Mouse (Mus musculus) lung, adult 18-20 months (tissue): ENCODE data around the gene Depp1.
"Not testable (repeated sequence)": the region's sequence is repeated elsewhere in the genome, so short reads cannot be mapped to it uniquely, and the experiment has no call there.

ENCODE experiments used
- DNase-seq, 2 experiments: peaks; one replicate each; pipeline ENCODE4 v3.0.0; 2022; ENCODE audit warnings: mixed read lengths in 2 of 2

Depp1 gene

GRCm38 (mm10) chr6:116650406-116650805 lies at the start of gene Depp1:
TSS of gene Depp1 (plus strand) at chr6:116650609.
- DNase-seq: peak; percentile 90 to 91

GRCm38 (mm10) chr6:116600969-116601368 lies 49.4 kb upstream of the Depp1 start:
- not testable (repeated sequence) for DNase-seq

GRCm38 (mm10) chr6:116607230-116607629 lies 43.2 kb upstream of the Depp1 start:
- no peak for DNase-seq

GRCm38 (mm10) chr6:116615719-116616118 lies 34.7 kb upstream of the Depp1 start:
- DNase-seq: no peak

- DNase-seq: no peak
Measured at GRCm38 (mm10) chr6:116618073-116618472, 32.3 kb upstream of the Depp1 start.

GRCm38 (mm10) chr6:116621318-116622023 lies 28.9 kb upstream of the Depp1 start:
- no peak for DNase-seq

- not testable (repeated sequence) for DNase-seq
Measured at GRCm38 (mm10) chr6:116626417-116626816, 24.0 kb upstream of the Depp1 start.

GRCm38 (mm10) chr6:116628095-116628494 lies 22.3 kb upstream of the Depp1 start:
- no peak for DNase-seq

- DNase-seq: peak; percentile 55 to 70
Measured at GRCm38 (mm10) chr6:116628539-116629171, 21.8 kb upstream of the Depp1 start, which contains the start of gene Zfp422. TSS of gene Zfp422 (minus strand) at chr6:116628999.

GRCm38 (mm10) chr6:116629766-116630165 lies 20.6 kb upstream of the Depp1 start:
- DNase-seq: no peak

- DNase-seq: peak; percentile 86 to 89
Measured at GRCm38 (mm10) chr6:116632129-116632528, 18.3 kb upstream of the Depp1 start.

GRCm38 (mm10) chr6:116633741-116634695 lies 16.4 kb upstream of the Depp1 start:
- no peak for DNase-seq

GRCm38 (mm10) chr6:116635251-116636180 lies 14.9 kb upstream of the Depp1 start:
- DNase-seq: peak; percentile 91 to 95

GRCm38 (mm10) chr6:116636581-116637235 lies 13.7 kb upstream of the Depp1 start:
- no peak for DNase-seq

GRCm38 (mm10) chr6:116637496-116637895 lies 12.9 kb upstream of the Depp1 start:
- DNase-seq: peak; percentile 44 to 62

- DNase-seq: no peak
Measured at GRCm38 (mm10) chr6:116638871-116639270, 11.5 kb upstream of the Depp1 start.

- peak; percentile 52 to 61 for DNase-seq
Measured at GRCm38 (mm10) chr6:116639663-116640062, 10.7 kb upstream of the Depp1 start.

- DNase-seq: no peak
Measured at GRCm38 (mm10) chr6:116642942-116643341, 7.5 kb upstream of the Depp1 start.

- DNase-seq: no peak
Measured at GRCm38 (mm10) chr6:116643881-116644280, 6.5 kb upstream of the Depp1 start.

GRCm38 (mm10) chr6:116644335-116644734 lies 6.1 kb upstream of the Depp1 start:
- peak in 1 of 2 experiments; percentile 61 for DNase-seq

GRCm38 (mm10) chr6:116647763-116648162 lies 2.6 kb upstream of the Depp1 start:
- DNase-seq: peak; percentile 60 to 73
